Mouse (Mus musculus) CH12.LX (cell line): ENCODE data around the gene Ikzf3.

Source experiments
- HCFC1 ChIP-seq: IDR thresholded peaks from 2 replicates; pipeline ENCODE4 v1.6.1; 2012; ENCODE audit warnings: low read depth, mild to moderate bottlenecking, inconsistent platforms, low read length, improper control_type of control experiment
- MAX ChIP-seq: IDR thresholded peaks from 2 replicates; pipeline ENCODE4 v1.6.1; 2011; ENCODE audit warnings: low read length, improper control_type of control experiment
- USF2 ChIP-seq: conservative IDR thresholded peaks from 2 replicates; pipeline ENCODE4 v1.6.1; 2011; ENCODE audit warnings: low read depth, low read length, improper control_type of control experiment

- TF ChIP-seq USF2 (no peak), MAX (no peak), HCFC1 (no peak)
Observed at GRCm38 (mm10) chr11:98568326-98568725, 22.5 kb upstream of the Ikzf3 start.
